Mouse (Mus musculus): ENCODE data around the gene St6galnac6. TPM values are rescaled to one million over a fixed set of nuclear protein-coding genes. Genes with fewer than 3 reads are reported as not detected.

The St6galnac6 gene
- 17.6 and 24.7 TPM in 2 replicates for polyA plus RNA-seq (2012; rRNA removed)

- Histone ChIP-seq H3K27me3 (ENCODE audit: control insufficient read depth, insufficient read depth, low read length) (no peaks in the 10 kb centered on the region), H3K36me3 (ENCODE audit: control insufficient read depth, insufficient read depth, low read length) (no peaks in the 10 kb centered on the region), H3K4me3 (ENCODE audit: control insufficient read depth, low read depth, low read length) (no peak within 1 kb of the TSS), H3K4me1 (ENCODE audit: control insufficient read depth, insufficient read depth, low read length) (peaks cover 4% of the 10 kb centered on the region), H3K27ac (ENCODE audit: control insufficient read depth, insufficient read depth, low read depth, low read length) (no peak within 1 kb of the TSS)
- no peak for TF ChIP-seq CTCF (IDR thresholded peaks at IDR 0.05; ENCODE audit: control insufficient read depth, insufficient read depth, insufficient replicate concordance, low read depth, low read length)
- TF ChIP-seq POLR2A (IDR thresholded peaks at IDR 0.05; ENCODE audit: control insufficient read depth, low read depth, low read length): no peak
Observed at GRCm38 (mm10) chr2:32599409-32599808, at the start of gene St6galnac6. Gene St6galnac6, plus strand, starts transcription at chr2:32599709.

GRCm38 (mm10) chr2:32549764-32550163 lies 49.7 kb upstream of the St6galnac6 start:
- Histone ChIP-seq H3K36me3 (ENCODE audit: control insufficient read depth, insufficient read depth, low read length) (no peaks in the 10 kb centered on the region), H3K27ac (ENCODE audit: control insufficient read depth, insufficient read depth, low read depth, low read length) (no peak overlapping the region), H3K4me3 (ENCODE audit: control insufficient read depth, low read depth, low read length) (no peak overlapping the region), H3K27me3 (ENCODE audit: control insufficient read depth, insufficient read depth, low read length) (no peaks in the 10 kb centered on the region), H3K4me1 (ENCODE audit: control insufficient read depth, insufficient read depth, low read length) (no peaks in the 10 kb centered on the region)
- no peak for TF ChIP-seq POLR2A (IDR thresholded peaks at IDR 0.05; ENCODE audit: control insufficient read depth, low read depth, low read length)
- TF ChIP-seq CTCF (IDR thresholded peaks at IDR 0.05; ENCODE audit: control insufficient read depth, insufficient read depth, insufficient replicate concordance, low read depth, low read length): no peak

- H3K27me3 ChIP-seq (ENCODE audit: control insufficient read depth, insufficient read depth, low read length): no peaks in the 10 kb centered on the region
- no peak overlapping the region for H3K27ac ChIP-seq (ENCODE audit: control insufficient read depth, insufficient read depth, low read depth, low read length)
- TF ChIP-seq CTCF (IDR thresholded peaks at IDR 0.05; ENCODE audit: control insufficient read depth, insufficient read depth, insufficient replicate concordance, low read depth, low read length) (no peak), POLR2A (IDR thresholded peaks at IDR 0.05; ENCODE audit: control insufficient read depth, low read depth, low read length) (no peak)
- H3K36me3 ChIP-seq (ENCODE audit: control insufficient read depth, insufficient read depth, low read length): no peaks in the 10 kb centered on the region
- H3K4me1 ChIP-seq (ENCODE audit: control insufficient read depth, insufficient read depth, low read length): no peaks in the 10 kb centered on the region
- H3K4me3 ChIP-seq (ENCODE audit: control insufficient read depth, low read depth, low read length): no peak overlapping the region
Observed at GRCm38 (mm10) chr2:32551236-32551635, 48.3 kb upstream of the St6galnac6 start.

GRCm38 (mm10) chr2:32553592-32554148 lies 45.8 kb upstream of the St6galnac6 start:
- no peaks in the 10 kb centered on the region for H3K4me1 ChIP-seq (ENCODE audit: control insufficient read depth, insufficient read depth, low read length)
- no peak overlapping the region for H3K4me3 ChIP-seq (ENCODE audit: control insufficient read depth, low read depth, low read length)
- no peaks in the 10 kb centered on the region for H3K27me3 ChIP-seq (ENCODE audit: control insufficient read depth, insufficient read depth, low read length)
- no peaks in the 10 kb centered on the region for H3K36me3 ChIP-seq (ENCODE audit: control insufficient read depth, insufficient read depth, low read length)
- TF ChIP-seq CTCF (IDR thresholded peaks at IDR 0.05; ENCODE audit: control insufficient read depth, insufficient read depth, insufficient replicate concordance, low read depth, low read length): no peak
- TF ChIP-seq POLR2A (IDR thresholded peaks at IDR 0.05; ENCODE audit: control insufficient read depth, low read depth, low read length): no peak
- no peak overlapping the region for H3K27ac ChIP-seq (ENCODE audit: control insufficient read depth, insufficient read depth, low read depth, low read length)

- Histone ChIP-seq H3K4me1 (ENCODE audit: control insufficient read depth, insufficient read depth, low read length) (no peaks in the 10 kb centered on the region), H3K27ac (ENCODE audit: control insufficient read depth, insufficient read depth, low read depth, low read length) (no peak overlapping the region), H3K36me3 (ENCODE audit: control insufficient read depth, insufficient read depth, low read length) (no peaks in the 10 kb centered on the region)
Observed at GRCm38 (mm10) chr2:32555484-32555883, 44.0 kb upstream of the St6galnac6 start.

GRCm38 (mm10) chr2:32556019-32556418 lies 43.5 kb upstream of the St6galnac6 start:
- no peak for TF ChIP-seq POLR2A (IDR thresholded peaks at IDR 0.05; ENCODE audit: control insufficient read depth, low read depth, low read length)
- no peak for TF ChIP-seq CTCF (IDR thresholded peaks at IDR 0.05; ENCODE audit: control insufficient read depth, insufficient read depth, insufficient replicate concordance, low read depth, low read length)
- no peak overlapping the region for H3K27ac ChIP-seq (ENCODE audit: control insufficient read depth, insufficient read depth, low read depth, low read length)
- no peaks in the 10 kb centered on the region for H3K27me3 ChIP-seq (ENCODE audit: control insufficient read depth, insufficient read depth, low read length)

More at GRCm38 (mm10) chr2:32555484-32555883, 44.0 kb upstream of the St6galnac6 start:
- H3K27me3 ChIP-seq (ENCODE audit: control insufficient read depth, insufficient read depth, low read length): no peaks in the 10 kb centered on the region
- H3K4me3 ChIP-seq (ENCODE audit: control insufficient read depth, low read depth, low read length): no peak overlapping the region
- TF ChIP-seq POLR2A (IDR thresholded peaks at IDR 0.05; ENCODE audit: control insufficient read depth, low read depth, low read length): no peak
- no peak for TF ChIP-seq CTCF (IDR thresholded peaks at IDR 0.05; ENCODE audit: control insufficient read depth, insufficient read depth, insufficient replicate concordance, low read depth, low read length)

GRCm38 (mm10) chr2:32559570-32559969 lies 39.9 kb upstream of the St6galnac6 start:
- Histone ChIP-seq H3K4me1 (ENCODE audit: control insufficient read depth, insufficient read depth, low read length) (no peaks in the 10 kb centered on the region), H3K4me3 (ENCODE audit: control insufficient read depth, low read depth, low read length) (no peak overlapping the region), H3K36me3 (ENCODE audit: control insufficient read depth, insufficient read depth, low read length) (no peaks in the 10 kb centered on the region), H3K27me3 (ENCODE audit: control insufficient read depth, insufficient read depth, low read length) (no peaks in the 10 kb centered on the region), H3K27ac (ENCODE audit: control insufficient read depth, insufficient read depth, low read depth, low read length) (peak overlapping the region; percentile 3)
- TF ChIP-seq CTCF (IDR thresholded peaks at IDR 0.05; ENCODE audit: control insufficient read depth, insufficient read depth, insufficient replicate concordance, low read depth, low read length) (no peak), POLR2A (IDR thresholded peaks at IDR 0.05; ENCODE audit: control insufficient read depth, low read depth, low read length) (no peak)

More at GRCm38 (mm10) chr2:32556019-32556418, 43.5 kb upstream of the St6galnac6 start:
- Histone ChIP-seq H3K36me3 (ENCODE audit: control insufficient read depth, insufficient read depth, low read length) (no peaks in the 10 kb centered on the region), H3K4me3 (ENCODE audit: control insufficient read depth, low read depth, low read length) (no peak overlapping the region), H3K4me1 (ENCODE audit: control insufficient read depth, insufficient read depth, low read length) (no peaks in the 10 kb centered on the region)

Data from testis, adult 2 months (tissue).